Mouse (Mus musculus): ENCODE measurements around the gene Ucma. TPM values are rescaled to one million over a fixed set of nuclear protein-coding genes. Genes with fewer than 3 reads are reported as not detected.

Gene Ucma
- polyA plus RNA-seq, 1 experiment from 2014 or later: 5.5 TPM

GRCm38 (mm10) chr2:5011898-5012490, 36.1 kb downstream of the Ucma start:
- Histone ChIP-seq H3K9ac (peak overlapping the region; percentile 41; the same call in 1 of the 2 replicates), H3K4me1 (0 out of 2 replicates have a peak, but pooled peaks cover 9% of the 10 kb centered on the region), H3K27me3 (no peaks in the 10 kb centered on the region), H3K4me3 (peak overlapping the region; percentile 65), H3K9me3 (no peaks in the 10 kb centered on the region), H3K4me2 (peak overlapping the region; percentile 60), H3K36me3 (peaks cover 19% of the 10 kb centered on the region), H3K27ac (no peak overlapping the region)
- WGBS: 12% methylated on average over 8 of the region's 8 CpGs
- no peak for ATAC-seq (ENCODE audit: insufficient number of reproducible peaks, low FRiP score, low TSS enrichment, low read depth)

GRCm38 (mm10) chr2:5012491-5013324, 36.8 kb downstream of the Ucma start, which contains the start of gene Mcm10:
TSS of gene Mcm10 (minus strand) at chr2:5012791.
- H3K4me2 ChIP-seq: peak within 1 kb of the TSS; percentile 60
- WGBS: 4% methylated on average over 32 of the region's 32 CpGs
- 0 out of 2 replicates have a peak, but pooled peaks cover 9% of the 10 kb centered on the region for H3K4me1 ChIP-seq
- H3K36me3 ChIP-seq: peaks cover 13% of the 10 kb centered on the region
- H3K27ac ChIP-seq: peak within 1 kb of the TSS; percentile 38; the same call in 1 of the 2 replicates
- H3K9ac ChIP-seq: peak within 1 kb of the TSS; percentile 41; the same call in 1 of the 2 replicates
- ATAC-seq (ENCODE audit: insufficient number of reproducible peaks, low FRiP score, low TSS enrichment, low read depth): peak; percentile 98
- no peaks in the 10 kb centered on the region for H3K27me3 ChIP-seq
- peak within 1 kb of the TSS; percentile 65 for H3K4me3 ChIP-seq
- no peaks in the 10 kb centered on the region for H3K9me3 ChIP-seq

GRCm38 (mm10) chr2:5014616-5015015, 38.7 kb downstream of the Ucma start:
- Histone ChIP-seq H3K4me1 (0 out of 2 replicates have a peak, but pooled peaks cover 9% of the 10 kb centered on the region), H3K4me2 (no peak overlapping the region), H3K9me3 (no peaks in the 10 kb centered on the region), H3K9ac (no peak overlapping the region), H3K27me3 (no peaks in the 10 kb centered on the region), H3K27ac (no peak overlapping the region), H3K4me3 (no peak overlapping the region), H3K36me3 (no peaks in the 10 kb centered on the region)
- ATAC-seq (ENCODE audit: insufficient number of reproducible peaks, low FRiP score, low TSS enrichment, low read depth): no peak
- WGBS: 75% methylated on average over 7 of the region's 7 CpGs

- Histone ChIP-seq H3K27me3 (no peaks in the 10 kb centered on the region), H3K9me3 (no peaks in the 10 kb centered on the region), H3K4me3 (no peak overlapping the region), H3K36me3 (no peaks in the 10 kb centered on the region), H3K27ac (no peak overlapping the region), H3K9ac (no peak overlapping the region), H3K4me2 (no peak overlapping the region), H3K4me1 (0 out of 2 replicates have a peak, but pooled peaks cover 9% of the 10 kb centered on the region)
- ATAC-seq (ENCODE audit: insufficient number of reproducible peaks, low FRiP score, low TSS enrichment, low read depth): no peak
- 84% methylated on average over 6 of the region's 6 CpGs for WGBS
Measured at GRCm38 (mm10) chr2:5015527-5015926, 39.6 kb downstream of the Ucma start.

- Histone ChIP-seq H3K4me2 (no peak overlapping the region), H3K4me1 (0 out of 2 replicates have a peak, but pooled peaks cover 2% of the 10 kb centered on the region), H3K4me3 (no peak overlapping the region), H3K9me3 (no peaks in the 10 kb centered on the region), H3K36me3 (no peaks in the 10 kb centered on the region), H3K27ac (no peak overlapping the region), H3K9ac (no peak overlapping the region), H3K27me3 (no peaks in the 10 kb centered on the region)
- 85% methylated on average over 7 of the region's 7 CpGs for WGBS
- no peak for ATAC-seq (ENCODE audit: insufficient number of reproducible peaks, low FRiP score, low TSS enrichment, low read depth)
Measured at GRCm38 (mm10) chr2:5016922-5017321, 41.0 kb downstream of the Ucma start.

- no peak overlapping the region for H3K9ac ChIP-seq
- H3K4me2 ChIP-seq: no peak overlapping the region
- no peaks in the 10 kb centered on the region for H3K36me3 ChIP-seq
- H3K27ac ChIP-seq: no peak overlapping the region
- H3K4me1 ChIP-seq: no peaks in the 10 kb centered on the region
- H3K27me3 ChIP-seq: no peaks in the 10 kb centered on the region
- no peak overlapping the region for H3K4me3 ChIP-seq
- no peak for ATAC-seq (ENCODE audit: insufficient number of reproducible peaks, low FRiP score, low TSS enrichment, low read depth)
- 43% methylated on average over 1 of the region's 1 CpGs for WGBS
- no peaks in the 10 kb centered on the region for H3K9me3 ChIP-seq
Measured at GRCm38 (mm10) chr2:5019708-5020107, 43.8 kb downstream of the Ucma start.

GRCm38 (mm10) chr2:5023275-5023674, 47.4 kb downstream of the Ucma start:
- H3K9ac ChIP-seq: no peak overlapping the region
- H3K9me3 ChIP-seq: no peaks in the 10 kb centered on the region
- H3K4me2 ChIP-seq: no peak overlapping the region
- ATAC-seq (ENCODE audit: insufficient number of reproducible peaks, low FRiP score, low TSS enrichment, low read depth): no peak
- WGBS: 59% methylated on average over 2 of the region's 2 CpGs
- no peaks in the 10 kb centered on the region for H3K27me3 ChIP-seq
- no peaks in the 10 kb centered on the region for H3K36me3 ChIP-seq
- no peak overlapping the region for H3K27ac ChIP-seq
- no peak overlapping the region for H3K4me3 ChIP-seq
- no peaks in the 10 kb centered on the region for H3K4me1 ChIP-seq

GRCm38 (mm10) chr2:5023699-5024399, 47.9 kb downstream of the Ucma start:
- WGBS: 61% methylated on average over 14 of the region's 14 CpGs

GRCm38 (mm10) chr2:5025162-5025733, 49.3 kb downstream of the Ucma start:
- 58% methylated on average over 4 of the region's 4 CpGs for WGBS
- no peak overlapping the region for H3K27ac ChIP-seq
- H3K9ac ChIP-seq: no peak overlapping the region
- H3K4me1 ChIP-seq: no peaks in the 10 kb centered on the region
- no peak overlapping the region for H3K4me3 ChIP-seq
- no peaks in the 10 kb centered on the region for H3K9me3 ChIP-seq
- H3K36me3 ChIP-seq: no peaks in the 10 kb centered on the region
- H3K4me2 ChIP-seq: no peak overlapping the region
- ATAC-seq (ENCODE audit: insufficient number of reproducible peaks, low FRiP score, low TSS enrichment, low read depth): no peak
- no peaks in the 10 kb centered on the region for H3K27me3 ChIP-seq

More at GRCm38 (mm10) chr2:5023699-5024399, 47.9 kb downstream of the Ucma start:
- no peaks in the 10 kb centered on the region for H3K27me3 ChIP-seq
- no peak overlapping the region for H3K27ac ChIP-seq
- H3K4me3 ChIP-seq: no peak overlapping the region
- H3K9me3 ChIP-seq: no peaks in the 10 kb centered on the region
- H3K36me3 ChIP-seq: no peaks in the 10 kb centered on the region
- no peak overlapping the region for H3K4me2 ChIP-seq
- no peak overlapping the region for H3K9ac ChIP-seq
- no peak for ATAC-seq (ENCODE audit: insufficient number of reproducible peaks, low FRiP score, low TSS enrichment, low read depth)
- H3K4me1 ChIP-seq: no peaks in the 10 kb centered on the region

- ATAC-seq (ENCODE audit: insufficient number of reproducible peaks, low FRiP score, low TSS enrichment, low read depth): no peak
- Histone ChIP-seq H3K36me3 (no peaks in the 10 kb centered on the region), H3K4me1 (no peaks in the 10 kb centered on the region), H3K27me3 (no peaks in the 10 kb centered on the region), H3K4me2 (no peak overlapping the region), H3K9ac (no peak overlapping the region), H3K27ac (no peak overlapping the region), H3K9me3 (no peaks in the 10 kb centered on the region), H3K4me3 (no peak overlapping the region)
- 77% methylated on average over 6 of the region's 6 CpGs for WGBS
Measured at GRCm38 (mm10) chr2:5027057-5027456, 51.1 kb downstream of the Ucma start.

- H3K27ac ChIP-seq: no peak overlapping the region
- no peak overlapping the region for H3K4me2 ChIP-seq
- no peak for ATAC-seq (ENCODE audit: insufficient number of reproducible peaks, low FRiP score, low TSS enrichment, low read depth)
- H3K36me3 ChIP-seq: no peaks in the 10 kb centered on the region
- H3K4me3 ChIP-seq: no peak overlapping the region
- H3K4me1 ChIP-seq: no peaks in the 10 kb centered on the region
- H3K9ac ChIP-seq: no peak overlapping the region
- H3K9me3 ChIP-seq: no peaks in the 10 kb centered on the region
- H3K27me3 ChIP-seq: no peaks in the 10 kb centered on the region
- whole genome bisulfite sequencing: 83% methylated on average over 7 of the region's 7 CpGs
Measured at GRCm38 (mm10) chr2:5028047-5028446, 52.1 kb downstream of the Ucma start.

All from limb, embryonic 15.5 days (tissue).